Mouse (Mus musculus) myocyte (in vitro differentiated cells): ENCODE measurements around the gene Mia2. TPM values are rescaled to one million over a fixed set of nuclear protein-coding genes. Genes with fewer than 3 reads are reported as not detected.

Experiments used
- H3K27me3 ChIP-seq: one replicate; pipeline ENCODE4 v1.6.1; 2011; ENCODE audit not compliant: control insufficient read depth, insufficient read depth, insufficient read length
- H3K36me3 ChIP-seq: one replicate; pipeline ENCODE4 v1.6.1; 2011; ENCODE audit not compliant: control insufficient read depth, insufficient read depth
- H3K4me2 ChIP-seq: one replicate; pipeline ENCODE4 v1.6.1; 2011; ENCODE audit warnings: low read depth, control low read depth
- H3K4me3 ChIP-seq: one replicate; pipeline ENCODE4 v1.5.1; 2011; ENCODE audit warnings: mild to moderate bottlenecking, control low read depth, moderate library complexity
- H3K79me2 ChIP-seq: one replicate; pipeline ENCODE4 v1.6.1; 2011; ENCODE audit not compliant: control insufficient read depth, insufficient read depth
- H3ac ChIP-seq: one replicate; pipeline ENCODE4 v1.6.1; 2011; ENCODE audit not compliant: control insufficient read depth, insufficient read length
- CEBPB ChIP-seq: IDR thresholded peaks from 2 replicates; pipeline ENCODE4 v1.6.1; 2011; ENCODE audit warnings: mild to moderate bottlenecking, moderate library complexity; ENCODE audit not compliant: poor library complexity, insufficient read depth, severe bottlenecking
- E2F4 ChIP-seq: IDR thresholded peaks from one replicate; pipeline ENCODE4 v1.6.1; 2011; ENCODE audit warnings: mild to moderate bottlenecking, control low read depth, moderate library complexity; ENCODE audit not compliant: insufficient read depth
- MAX ChIP-seq: IDR thresholded peaks from one replicate; pipeline ENCODE4 v1.6.1; 2011; ENCODE audit warnings: low read depth, mild to moderate bottlenecking, control low read depth
- MYOD1 ChIP-seq, 3 experiments: IDR thresholded peaks; one replicate each; pipeline ENCODE4 v1.6.1; 2011; ENCODE audit warnings: control low read depth in 2 of 3, low read depth in 2 of 3, mild to moderate bottlenecking in 2 of 3, moderate library complexity in 1 of 3; ENCODE audit not compliant: insufficient read length in 2 of 3, control insufficient read depth in 1 of 3
- MYOG ChIP-seq, 3 experiments: IDR thresholded peaks; one replicate each; pipeline ENCODE4 v1.6.1; 2011; ENCODE audit warnings: control low read depth in 2 of 3, low read depth in 2 of 3, mild to moderate bottlenecking in 2 of 3; ENCODE audit not compliant: insufficient read length in 2 of 3, control insufficient read depth in 1 of 3, insufficient read depth in 1 of 3
- POLR2A ChIP-seq: IDR thresholded peaks from one replicate; pipeline ENCODE4 v1.6.1; 2011; ENCODE audit warnings: low read depth, mild to moderate bottlenecking, control low read depth, moderate library complexity; ENCODE audit not compliant: insufficient read length
- POLR2AphosphoS2 ChIP-seq: IDR thresholded peaks from one replicate; pipeline ENCODE4 v1.6.1; 2011; ENCODE audit warnings: low read depth, control low read depth; ENCODE audit not compliant: insufficient read length
- REST ChIP-seq: IDR thresholded peaks from one replicate; pipeline ENCODE4 v1.6.1; 2011; ENCODE audit warnings: mild to moderate bottlenecking, control low read depth, moderate library complexity; ENCODE audit not compliant: insufficient read depth, insufficient read length
- SRF ChIP-seq: IDR thresholded peaks from one replicate; pipeline ENCODE4 v1.6.1; 2011; ENCODE audit warnings: low read depth; ENCODE audit not compliant: control insufficient read depth, insufficient read length
- TCF12 ChIP-seq: IDR thresholded peaks from one replicate; pipeline ENCODE4 v1.6.1; 2011; ENCODE audit warnings: mild to moderate bottlenecking, control low read depth; ENCODE audit not compliant: poor library complexity, insufficient read depth, severe bottlenecking
- TCF3 ChIP-seq: IDR thresholded peaks from one replicate; pipeline ENCODE4 v1.6.1; 2011; ENCODE audit warnings: low read depth, control low read depth; ENCODE audit not compliant: insufficient read length
- USF1 ChIP-seq: IDR thresholded peaks from one replicate; pipeline ENCODE4 v1.6.1; 2011; ENCODE audit warnings: low read depth, mild to moderate bottlenecking, control low read depth, moderate library complexity
- polyA plus RNA-seq: library from polyadenylated mRNA; unstranded; fragments of >200 nt; fragmentation: generic; extraction: Trizol; gene quantifications from one replicate; pipeline ENCODE4 v1.2.1, GENCODE M21; 2012; ENCODE audit warnings: missing spikeins

The Mia2 gene
- polyA plus RNA-seq, 1 experiment = 22.6 TPM

GRCm38 (mm10) chr12:59133437-59133999 lies 37.9 kb downstream of the Mia2 start:
- Histone ChIP-seq H3K36me3 (peaks cover 3% of the 10 kb centered on the region), H3ac (no peak overlapping the region), H3K27me3 (no peaks in the 10 kb centered on the region), H3K79me2 (peaks cover 65% of the 10 kb centered on the region), H3K4me2 (peak overlapping the region; percentile 63), H3K4me3 (peak overlapping the region; percentile 61)
- no peak for TF ChIP-seq MYOD1 (IDR thresholded peaks at IDR 0.05; ENCODE audit: control insufficient read depth in 1 of 3, insufficient read length in 2 of 3, low read depth in 2 of 3)
- no peak for TF ChIP-seq TCF12
- no peak for TF ChIP-seq SRF
- TF ChIP-seq USF1 = no peak
- TF ChIP-seq E2F4 = no peak
- TF ChIP-seq REST = no peak
- no peak for TF ChIP-seq MYOG (IDR thresholded peaks at IDR 0.05; ENCODE audit: control insufficient read depth in 1 of 3, insufficient read depth in 1 of 3, insufficient read length in 2 of 3, low read depth in 2 of 3)
- TF ChIP-seq POLR2A = no peak
- TF ChIP-seq CEBPB = no peak
- TF ChIP-seq TCF3 = no peak

DNA sequence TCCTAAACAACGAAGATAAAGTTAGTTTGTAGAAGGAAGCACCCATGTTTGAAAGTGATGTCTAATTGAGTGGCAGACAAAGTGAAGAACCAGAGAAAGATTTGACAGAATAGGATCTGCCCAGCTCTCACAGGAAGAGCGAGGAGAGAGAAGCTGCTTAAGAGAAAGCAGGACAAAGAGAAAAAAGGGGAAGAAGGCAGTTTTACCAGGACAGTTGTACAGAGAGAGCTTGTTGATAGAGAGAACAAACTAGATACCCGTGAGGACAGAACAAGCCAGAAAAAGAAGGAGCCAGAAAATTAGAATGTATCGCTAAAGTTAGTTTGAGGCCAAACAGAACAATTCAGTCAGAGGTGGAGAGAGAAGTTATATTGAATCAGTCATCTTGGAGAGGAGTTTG lies 39.5 kb downstream of the Mia2 start:
- Histone ChIP-seq H3ac (no peak overlapping the region), H3K79me2 (peaks cover 65% of the 10 kb centered on the region), H3K27me3 (no peaks in the 10 kb centered on the region), H3K36me3 (peaks cover 14% of the 10 kb centered on the region), H3K4me3 (no peak overlapping the region), H3K4me2 (no peak overlapping the region)
- TF ChIP-seq TCF3 (no peak), REST (no peak), MYOG (IDR thresholded peaks at IDR 0.05; ENCODE audit: control insufficient read depth in 1 of 3, insufficient read depth in 1 of 3, insufficient read length in 2 of 3, low read depth in 2 of 3) (no peak), MAX (no peak), SRF (no peak), MYOD1 (IDR thresholded peaks at IDR 0.05; ENCODE audit: control insufficient read depth in 1 of 3, insufficient read length in 2 of 3, low read depth in 2 of 3) (no peak), E2F4 (no peak), TCF12 (no peak), POLR2A (no peak), USF1 (no peak), POLR2AphosphoS2 (no peak), CEBPB (no peak)

GRCm38 (mm10) chr12:59135533-59136300 lies 40.1 kb downstream of the Mia2 start:
- H3ac ChIP-seq = no peak overlapping the region
- H3K4me3 ChIP-seq = no peak overlapping the region
- no peaks in the 10 kb centered on the region for H3K27me3 ChIP-seq
- H3K4me2 ChIP-seq = no peak overlapping the region
- TF ChIP-seq CEBPB = no peak
- no peak for TF ChIP-seq SRF
- H3K79me2 ChIP-seq = peaks cover 65% of the 10 kb centered on the region
- peaks cover 16% of the 10 kb centered on the region for H3K36me3 ChIP-seq

- TF ChIP-seq TCF3 (no peak), REST (no peak), TCF12 (no peak), E2F4 (no peak), POLR2A (no peak)
- no peaks in the 10 kb centered on the region for H3K27me3 ChIP-seq
- no peak overlapping the region for H3K4me2 ChIP-seq
- H3K79me2 ChIP-seq = peaks cover 59% of the 10 kb centered on the region
- H3ac ChIP-seq = no peak overlapping the region
- no peak overlapping the region for H3K4me3 ChIP-seq
- peaks cover 25% of the 10 kb centered on the region for H3K36me3 ChIP-seq
Measured at GRCm38 (mm10) chr12:59137031-59137430, 41.4 kb downstream of the Mia2 start.

GRCm38 (mm10) chr12:59139372-59139771 lies 43.8 kb downstream of the Mia2 start:
- Histone ChIP-seq H3K27me3 (no peaks in the 10 kb centered on the region), H3K36me3 (peaks cover 29% of the 10 kb centered on the region), H3K4me2 (no peak overlapping the region), H3K4me3 (no peak overlapping the region), H3ac (no peak overlapping the region), H3K79me2 (peaks cover 36% of the 10 kb centered on the region)
- TF ChIP-seq REST = no peak
- TF ChIP-seq MAX = no peak
